Mouse (Mus musculus): ENCODE data around the gene Lgi4.

DNA sequence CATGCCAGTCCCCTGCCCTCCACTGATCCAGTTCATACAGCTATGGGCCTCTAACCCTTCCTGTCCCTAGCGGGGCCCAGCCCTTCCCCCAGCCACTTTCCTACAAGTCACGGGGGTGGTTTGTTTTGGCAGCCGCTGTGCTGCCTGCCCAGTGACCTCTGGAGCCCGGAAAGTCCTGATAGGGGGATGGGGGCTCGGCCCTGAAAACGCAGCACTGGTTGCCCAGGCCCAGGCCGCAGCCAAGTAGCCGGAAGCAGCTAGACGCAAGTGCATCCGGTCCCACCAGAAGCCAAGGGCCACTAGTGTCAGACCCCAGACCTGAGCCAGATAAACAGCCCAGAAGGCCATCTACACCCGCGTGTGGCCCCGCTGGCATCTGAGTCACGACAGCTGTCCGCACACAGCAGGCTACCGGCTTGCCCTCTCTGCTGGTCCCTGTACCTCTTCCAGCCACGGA is 56.5 kb downstream of the Lgi4 start:
- TF ChIP-seq POLR2A (IDR thresholded peaks at IDR 0.05; ENCODE audit: insufficient read length, low read depth) (no peak), USF1 (IDR thresholded peaks at IDR 0.05; ENCODE audit: low read depth) (no peak), MAX (IDR thresholded peaks at IDR 0.05; ENCODE audit: low read depth) (no peak), TCF12 (IDR thresholded peaks at IDR 0.05; ENCODE audit: insufficient read depth, poor library complexity, severe bottlenecking) (no peak)
